Mouse (Mus musculus): ENCODE data around the gene Dusp28. TPM values are rescaled to one million over a fixed set of nuclear protein-coding genes. Genes with fewer than 3 reads are reported as not detected.

Gene Dusp28
- polyA plus RNA-seq (2015; fragmentation: Nextera tagmentation; extraction: Ambion mirVana): 13.3 and 14.3 TPM in 2 replicates

GRCm38 (mm10) chr1:92906779-92907631 lies at the start of gene Dusp28:
Gene Dusp28, plus strand, starts transcription at chr1:92906981.
- H3K36me3 ChIP-seq (ENCODE audit: control insufficient read depth, insufficient read depth, low read length): no peaks in the 10 kb centered on the region
- H3K9ac ChIP-seq (ENCODE audit: low read depth, low read length): peak within 1 kb of the TSS; percentile 79
- peak within 1 kb of the TSS; percentile 93 for H3K27ac ChIP-seq (ENCODE audit: low read length)
- no peaks in the 10 kb centered on the region for H3K27me3 ChIP-seq (replicated peaks; ENCODE audit: control insufficient read depth, insufficient read depth, low read length)
- peak within 1 kb of the TSS; percentile 75 for H3K4me3 ChIP-seq (ENCODE audit: low read length)
- WGBS: under 1% methylated on average over 81 of the region's 81 CpGs
- peak; percentile 89 for ATAC-seq
- H3K9me3 ChIP-seq (ENCODE audit: control insufficient read depth, low read length): no peaks in the 10 kb centered on the region
- H3K4me1 ChIP-seq (ENCODE audit: control insufficient read depth, insufficient read depth, low read length): peaks cover 21% of the 10 kb centered on the region
- peak within 1 kb of the TSS; percentile 82 for H3K4me2 ChIP-seq (ENCODE audit: low read depth, low read length)

GRCm38 (mm10) chr1:92861503-92861902 lies 45.3 kb upstream of the Dusp28 start:
- Histone ChIP-seq H3K27me3 (replicated peaks; ENCODE audit: control insufficient read depth, insufficient read depth, low read length) (no peaks in the 10 kb centered on the region), H3K36me3 (ENCODE audit: control insufficient read depth, insufficient read depth, low read length) (no peaks in the 10 kb centered on the region), H3K4me2 (ENCODE audit: low read depth, low read length) (no peak overlapping the region), H3K9ac (ENCODE audit: low read depth, low read length) (no peak overlapping the region), H3K4me3 (ENCODE audit: low read length) (no peak overlapping the region), H3K27ac (ENCODE audit: low read length) (no peak overlapping the region), H3K9me3 (ENCODE audit: control insufficient read depth, low read length) (no peaks in the 10 kb centered on the region), H3K4me1 (ENCODE audit: control insufficient read depth, insufficient read depth, low read length) (no peaks in the 10 kb centered on the region)
- ATAC-seq: no peak
- WGBS: 66% methylated on average over 6 of the region's 6 CpGs

- no peak overlapping the region for H3K9ac ChIP-seq (ENCODE audit: low read depth, low read length)
- H3K4me3 ChIP-seq (ENCODE audit: low read length): no peak overlapping the region
- 83% methylated on average over 4 of the region's 4 CpGs for WGBS
- no peaks in the 10 kb centered on the region for H3K4me1 ChIP-seq (ENCODE audit: control insufficient read depth, insufficient read depth, low read length)
- H3K27me3 ChIP-seq (replicated peaks; ENCODE audit: control insufficient read depth, insufficient read depth, low read length): no peaks in the 10 kb centered on the region
- H3K9me3 ChIP-seq (ENCODE audit: control insufficient read depth, low read length): no peaks in the 10 kb centered on the region
- no peak overlapping the region for H3K4me2 ChIP-seq (ENCODE audit: low read depth, low read length)
- H3K36me3 ChIP-seq (ENCODE audit: control insufficient read depth, insufficient read depth, low read length): no peaks in the 10 kb centered on the region
- H3K27ac ChIP-seq (ENCODE audit: low read length): no peak overlapping the region
- ATAC-seq: no peak
Observed at GRCm38 (mm10) chr1:92863268-92863667, 43.5 kb upstream of the Dusp28 start.

GRCm38 (mm10) chr1:92866170-92866569 lies 40.6 kb upstream of the Dusp28 start:
- no peak for ATAC-seq
- Histone ChIP-seq H3K4me1 (ENCODE audit: control insufficient read depth, insufficient read depth, low read length) (no peaks in the 10 kb centered on the region), H3K4me3 (ENCODE audit: low read length) (no peak overlapping the region), H3K27ac (ENCODE audit: low read length) (no peak overlapping the region), H3K36me3 (ENCODE audit: control insufficient read depth, insufficient read depth, low read length) (no peaks in the 10 kb centered on the region), H3K4me2 (ENCODE audit: low read depth, low read length) (no peak overlapping the region), H3K9me3 (ENCODE audit: control insufficient read depth, low read length) (no peaks in the 10 kb centered on the region), H3K9ac (ENCODE audit: low read depth, low read length) (no peak overlapping the region), H3K27me3 (replicated peaks; ENCODE audit: control insufficient read depth, insufficient read depth, low read length) (no peaks in the 10 kb centered on the region)
- 73% methylated on average over 2 of the region's 2 CpGs for WGBS

GRCm38 (mm10) chr1:92869985-92870384 lies 36.8 kb upstream of the Dusp28 start:
- Histone ChIP-seq H3K9ac (ENCODE audit: low read depth, low read length) (no peak overlapping the region), H3K4me2 (ENCODE audit: low read depth, low read length) (no peak overlapping the region), H3K36me3 (ENCODE audit: control insufficient read depth, insufficient read depth, low read length) (no peaks in the 10 kb centered on the region), H3K4me3 (ENCODE audit: low read length) (no peak overlapping the region), H3K27ac (ENCODE audit: low read length) (no peak overlapping the region), H3K9me3 (ENCODE audit: control insufficient read depth, low read length) (no peaks in the 10 kb centered on the region), H3K4me1 (ENCODE audit: control insufficient read depth, insufficient read depth, low read length) (no peaks in the 10 kb centered on the region), H3K27me3 (replicated peaks; ENCODE audit: control insufficient read depth, insufficient read depth, low read length) (no peaks in the 10 kb centered on the region; the same call in 1 of the 2 replicates)
- 81% methylated on average over 2 of the region's 2 CpGs for WGBS
- no peak for ATAC-seq

GRCm38 (mm10) chr1:92872666-92873065 lies 34.1 kb upstream of the Dusp28 start:
- Histone ChIP-seq H3K9ac (ENCODE audit: low read depth, low read length) (no peak overlapping the region), H3K4me2 (ENCODE audit: low read depth, low read length) (no peak overlapping the region), H3K4me3 (ENCODE audit: low read length) (no peak overlapping the region), H3K27me3 (replicated peaks; ENCODE audit: control insufficient read depth, insufficient read depth, low read length) (no peaks in the 10 kb centered on the region; the same call in 1 of the 2 replicates), H3K36me3 (ENCODE audit: control insufficient read depth, insufficient read depth, low read length) (no peaks in the 10 kb centered on the region), H3K9me3 (ENCODE audit: control insufficient read depth, low read length) (no peaks in the 10 kb centered on the region), H3K4me1 (ENCODE audit: control insufficient read depth, insufficient read depth, low read length) (no peaks in the 10 kb centered on the region), H3K27ac (ENCODE audit: low read length) (no peak overlapping the region)
- 77% methylated on average over 7 of the region's 7 CpGs for WGBS
- ATAC-seq: no peak

GRCm38 (mm10) chr1:92874011-92874410 lies 32.8 kb upstream of the Dusp28 start:
- ATAC-seq: no peak
- H3K4me1 ChIP-seq (ENCODE audit: control insufficient read depth, insufficient read depth, low read length): no peaks in the 10 kb centered on the region
- no peaks in the 10 kb centered on the region for H3K9me3 ChIP-seq (ENCODE audit: control insufficient read depth, low read length)
- 76% methylated on average over 3 of the region's 3 CpGs for WGBS
- H3K27ac ChIP-seq (ENCODE audit: low read length): no peak overlapping the region
- no peaks in the 10 kb centered on the region for H3K36me3 ChIP-seq (ENCODE audit: control insufficient read depth, insufficient read depth, low read length)
- no peaks in the 10 kb centered on the region; the same call in 1 of the 2 replicates for H3K27me3 ChIP-seq (replicated peaks; ENCODE audit: control insufficient read depth, insufficient read depth, low read length)
- H3K4me3 ChIP-seq (ENCODE audit: low read length): no peak overlapping the region
- no peak overlapping the region for H3K4me2 ChIP-seq (ENCODE audit: low read depth, low read length)
- no peak overlapping the region for H3K9ac ChIP-seq (ENCODE audit: low read depth, low read length)

- Histone ChIP-seq H3K36me3 (ENCODE audit: control insufficient read depth, insufficient read depth, low read length) (no peaks in the 10 kb centered on the region), H3K4me3 (ENCODE audit: low read length) (no peak overlapping the region), H3K4me2 (ENCODE audit: low read depth, low read length) (no peak overlapping the region), H3K27me3 (replicated peaks; ENCODE audit: control insufficient read depth, insufficient read depth, low read length) (no peaks in the 10 kb centered on the region; the same call in 1 of the 2 replicates), H3K27ac (ENCODE audit: low read length) (no peak overlapping the region), H3K9me3 (ENCODE audit: control insufficient read depth, low read length) (no peaks in the 10 kb centered on the region), H3K4me1 (ENCODE audit: control insufficient read depth, insufficient read depth, low read length) (no peaks in the 10 kb centered on the region), H3K9ac (ENCODE audit: low read depth, low read length) (no peak overlapping the region)
- no peak for ATAC-seq
- 86% methylated on average over 8 of the region's 8 CpGs for WGBS
Observed at GRCm38 (mm10) chr1:92875360-92876111, 31.2 kb upstream of the Dusp28 start.

GRCm38 (mm10) chr1:92877431-92877978 lies 29.3 kb upstream of the Dusp28 start:
- no peak overlapping the region for H3K4me2 ChIP-seq (ENCODE audit: low read depth, low read length)
- H3K9me3 ChIP-seq (ENCODE audit: control insufficient read depth, low read length): no peaks in the 10 kb centered on the region
- WGBS: 58% methylated on average over 12 of the region's 12 CpGs
- H3K4me3 ChIP-seq (ENCODE audit: low read length): no peak overlapping the region
- no peaks in the 10 kb centered on the region for H3K36me3 ChIP-seq (ENCODE audit: control insufficient read depth, insufficient read depth, low read length)
- H3K27me3 ChIP-seq (replicated peaks; ENCODE audit: control insufficient read depth, insufficient read depth, low read length): no peaks in the 10 kb centered on the region; the same call in 1 of the 2 replicates
- H3K9ac ChIP-seq (ENCODE audit: low read depth, low read length): no peak overlapping the region
- H3K4me1 ChIP-seq (ENCODE audit: control insufficient read depth, insufficient read depth, low read length): no peaks in the 10 kb centered on the region
- no peak for ATAC-seq
- no peak overlapping the region for H3K27ac ChIP-seq (ENCODE audit: low read length)
